Mouse (Mus musculus) urinary bladder, adult 2 months (tissue): ENCODE data around the gene Gm8127. TPM values are rescaled to one million over a fixed set of nuclear protein-coding genes. Genes with fewer than 3 reads are reported as not detected.
"Not testable (repeated sequence)": the region's sequence is repeated elsewhere in the genome, so short reads cannot be mapped to it uniquely, and the experiment has no call there.

Source experiments
- DNase-seq: peaks from one replicate; pipeline ENCODE4 v3.0.0; 2022; ENCODE audit warnings: low spot score
- polyA plus RNA-seq: library from polyadenylated mRNA; depleted of rRNA; stranded (reverse); fragments of >200 nt; gene quantifications from 2 replicates; pipeline ENCODE4 v1.2.3, GENCODE M21; 2012; rRNA removed

The Gm8127 gene
- not detected in 2 replicates for polyA plus RNA-seq

- not testable (repeated sequence) for DNase-seq
These were observed at the start of gene Gm8127 for GRCm38 (mm10) chr14:43293503-43293902. Gene Gm8127, minus strand, starts transcription at chr14:43293832.

- DNase-seq: not testable (repeated sequence)
These were observed 44.0 kb upstream of the Gm8127 start for GRCm38 (mm10) chr14:43337646-43338045.

- not testable (repeated sequence) for DNase-seq
These were observed 37.8 kb upstream of the Gm8127 start for GRCm38 (mm10) chr14:43331362-43331880.

GRCm38 (mm10) chr14:43328603-43329002 is 35.0 kb upstream of the Gm8127 start:
- DNase-seq: not testable (repeated sequence)

GRCm38 (mm10) chr14:43319516-43319915 is 25.9 kb upstream of the Gm8127 start:
- not testable (repeated sequence) for DNase-seq

GRCm38 (mm10) chr14:43278681-43279080 is 15.0 kb downstream of the Gm8127 start:
- not testable (repeated sequence) for DNase-seq

- not testable (repeated sequence) for DNase-seq
These were observed 15.5 kb downstream of the Gm8127 start for GRCm38 (mm10) chr14:43278146-43278545.

- DNase-seq: not testable (repeated sequence)
These were observed 16.2 kb downstream of the Gm8127 start for GRCm38 (mm10) chr14:43277468-43277867.

GRCm38 (mm10) chr14:43275752-43276151 is 17.9 kb downstream of the Gm8127 start:
- not testable (repeated sequence) for DNase-seq

GRCm38 (mm10) chr14:43274986-43275511 is 18.6 kb downstream of the Gm8127 start, which contains the start of gene Gm9732:
Gene Gm9732, plus strand, starts transcription at chr14:43275036.
- peak; percentile 48 for DNase-seq

GRCm38 (mm10) chr14:43273161-43273560 is 20.5 kb downstream of the Gm8127 start:
- not testable (repeated sequence) for DNase-seq

- not testable (repeated sequence) for DNase-seq
These were observed 24.4 kb downstream of the Gm8127 start for GRCm38 (mm10) chr14:43269211-43269610.

GRCm38 (mm10) chr14:43268521-43269084 is 25.0 kb downstream of the Gm8127 start:
- not testable (repeated sequence) for DNase-seq

- not testable (repeated sequence) for DNase-seq
These were observed 30.2 kb downstream of the Gm8127 start for GRCm38 (mm10) chr14:43263421-43263820.

GRCm38 (mm10) chr14:43258349-43258748 is 35.3 kb downstream of the Gm8127 start, which contains the start of gene Gm8126:
Gene Gm8126, plus strand, starts transcription at chr14:43258649.
- DNase-seq: not testable (repeated sequence)

GRCm38 (mm10) chr14:43256511-43256910 is 37.1 kb downstream of the Gm8127 start:
- not testable (repeated sequence) for DNase-seq

GRCm38 (mm10) chr14:43250549-43251253 is 42.9 kb downstream of the Gm8127 start:
- DNase-seq: not testable (repeated sequence)

- not testable (repeated sequence) for DNase-seq
These were observed 43.9 kb downstream of the Gm8127 start for GRCm38 (mm10) chr14:43249611-43250170.
